Mouse (Mus musculus) limb, embryonic 14.5 days (tissue): ENCODE measurements around the gene Plekhh1. TPM values are rescaled to one million over a fixed set of nuclear protein-coding genes. Genes with fewer than 3 reads are reported as not detected.

Source experiments
- ATAC-seq: fragments of 200-750 bp; cut with Nextera tagmentation; 2 replicates; pipeline ENCODE4 v1.8.0; 2017; ENCODE audit warnings: low read depth, moderate number of reproducible peaks, moderate TSS enrichment; ENCODE audit not compliant: low FRiP score
- DNase-seq: peaks from one replicate; pipeline ENCODE4 v3.0.0-alpha.2; 2015; ENCODE audit warnings: low spot score
- H3K27ac ChIP-seq: fragments of 300-500 bp; sonication (generic); replicated peaks from 2 replicates; pipeline ENCODE4 v1.5.1; 2014; ENCODE audit warnings: low read depth, mild to moderate bottlenecking, low read length, moderate library complexity, mixed read lengths
- H3K27me3 ChIP-seq: fragments of 300-500 bp; sonication (generic); 2 replicates; pipeline ENCODE4 v1.6.1; 2014; ENCODE audit warnings: low read length, mixed read lengths; ENCODE audit not compliant: control insufficient read depth, insufficient read depth
- H3K36me3 ChIP-seq: fragments of 300-500 bp; sonication (generic); 2 replicates; pipeline ENCODE4 v1.6.1; 2014; ENCODE audit warnings: mild to moderate bottlenecking, low read length, moderate library complexity, mixed read lengths; ENCODE audit not compliant: control insufficient read depth, insufficient read depth
- H3K4me1 ChIP-seq: fragments of 300-500 bp; sonication (generic); 2 replicates; pipeline ENCODE4 v1.6.1; 2014; ENCODE audit warnings: antibody characterized with exemption, low read length, mixed read lengths; ENCODE audit not compliant: control insufficient read depth, insufficient read depth
- H3K4me2 ChIP-seq: fragments of 300-500 bp; sonication (generic); replicated peaks from 2 replicates; pipeline ENCODE4 v1.6.1; 2014; ENCODE audit warnings: low read depth, mild to moderate bottlenecking, low read length, moderate library complexity; ENCODE audit not compliant: severe bottlenecking
- H3K4me3 ChIP-seq: fragments of 300-500 bp; sonication (generic); replicated peaks from 2 replicates; pipeline ENCODE4 v1.5.1; 2014; ENCODE audit warnings: low read length
- H3K9ac ChIP-seq: fragments of 300-500 bp; sonication (generic); 2 replicates; pipeline ENCODE4 v1.6.1; 2014; ENCODE audit warnings: mild to moderate bottlenecking, low read depth, low read length, moderate library complexity; ENCODE audit not compliant: severe bottlenecking
- H3K9me3 ChIP-seq: fragments of 300-500 bp; sonication (generic); 2 replicates; pipeline ENCODE4 v1.6.1; 2016; ENCODE audit warnings: low read length; ENCODE audit not compliant: control insufficient read depth
- POLR2A ChIP-seq: fragments of 200-500 bp; IDR thresholded peaks from 2 replicates; pipeline ENCODE4 v1.8.0; 2012; ENCODE audit warnings: inconsistent platforms, mild to moderate bottlenecking, moderate library complexity, borderline replicate concordance; ENCODE audit not compliant: insufficient read depth, insufficient read length; ENCODE audit errors: extremely low read depth
- WGBS: fragments of 180-500 bp; shearing (Covaris S2); extraction: QIAGEN DNeasy Blood & Tissue Kit; methylation state at CpG from one replicate; pipeline ENCODE4 v1.1.7; 2014; 5-methylcytosine and 5-hydroxymethylcytosine counted together
- polyA plus RNA-seq, 2 experiments: library from polyadenylated mRNA; depleted of rRNA in 1 of 2; stranded (reverse) in 1 of 2; unstranded in 1 of 2; fragments of >200 nt; fragmentation: Nextera tagmentation in 1 of 2; extraction: Ambion mirVana in 1 of 2; gene quantifications; 2 replicates each; pipeline versions ENCODE4 v1.2.1 to v1.2.3; 2012 to 2014

The Plekhh1 gene
- polyA plus RNA-seq, 2 experiments: 2.5 to 4.9 TPM

DNA sequence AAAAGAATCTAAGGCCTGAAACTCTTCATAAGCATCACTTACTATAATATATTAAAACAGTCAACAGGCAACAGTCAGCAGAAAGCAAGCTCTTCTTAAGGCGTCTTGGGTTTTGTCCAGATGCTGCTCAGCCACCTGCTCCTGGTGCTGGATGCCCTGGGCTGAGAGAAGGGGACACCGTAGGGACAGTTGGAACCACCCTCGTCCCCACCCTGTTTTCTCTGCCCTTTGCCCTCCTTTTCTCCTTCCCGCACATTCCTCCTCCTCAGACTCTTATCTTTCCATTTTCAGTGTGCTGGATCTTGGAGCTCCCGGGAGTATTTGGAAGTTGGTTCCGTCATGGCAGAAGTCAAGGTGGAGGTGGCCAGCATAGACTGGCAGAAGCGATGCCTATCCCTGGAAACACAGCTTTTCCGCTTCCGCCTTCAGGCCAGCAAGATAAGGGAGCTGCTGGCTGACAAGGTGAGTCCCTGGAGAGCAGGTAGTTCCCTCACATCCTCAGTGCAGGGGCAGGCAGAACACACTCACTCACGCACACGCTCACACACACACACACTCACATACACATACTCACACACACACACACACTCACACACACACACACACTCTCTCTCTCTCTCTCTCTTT is 11.4 kb downstream of the Plekhh1 start:
- no peak for TF ChIP-seq POLR2A
- no peak for ATAC-seq
- 91% methylated on average over 11 of the region's 11 CpGs for WGBS

DNA sequence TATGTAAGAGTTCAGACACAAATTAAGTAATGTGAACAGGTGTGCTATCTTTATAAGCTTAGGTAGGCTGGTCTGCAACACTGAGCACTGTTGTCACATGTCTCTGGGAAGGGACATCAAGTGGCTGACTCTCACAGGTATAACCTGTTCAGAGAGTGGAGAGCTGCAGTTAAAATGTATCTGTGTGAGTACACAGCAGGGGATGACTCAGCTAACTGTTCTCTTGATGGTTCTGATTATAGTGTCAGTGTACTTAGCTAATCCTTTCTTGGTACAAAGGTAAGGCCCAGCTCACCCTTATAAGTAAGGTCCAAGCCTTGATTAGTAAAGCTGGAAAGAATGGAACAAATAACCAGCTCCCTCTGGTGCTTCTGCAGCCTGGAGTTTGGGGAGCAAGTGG is 12.5 kb downstream of the Plekhh1 start:
- TF ChIP-seq POLR2A: no peak
- Histone ChIP-seq H3K36me3 (no peaks in the 10 kb centered on the region), H3K27ac (no peak overlapping the region), H3K4me3 (no peak overlapping the region), H3K9me3 (no peaks in the 10 kb centered on the region), H3K4me2 (no peak overlapping the region), H3K9ac (no peak overlapping the region), H3K27me3 (no peaks in the 10 kb centered on the region), H3K4me1 (peaks cover 5% of the 10 kb centered on the region; the same call in 1 of the 2 replicates)
- ATAC-seq (no peak), DNase-seq (no peak)

More for the DNA sequence above, 11.4 kb downstream of the Plekhh1 start:
- no peaks in the 10 kb centered on the region for H3K9me3 ChIP-seq
- no peaks in the 10 kb centered on the region for H3K36me3 ChIP-seq
- peaks cover 5% of the 10 kb centered on the region; the same call in 1 of the 2 replicates for H3K4me1 ChIP-seq
- no peaks in the 10 kb centered on the region for H3K27me3 ChIP-seq
- no peak overlapping the region for H3K4me3 ChIP-seq
- no peak overlapping the region for H3K4me2 ChIP-seq
- no peak overlapping the region for H3K27ac ChIP-seq
- no peak for DNase-seq
- no peak overlapping the region for H3K9ac ChIP-seq

DNA sequence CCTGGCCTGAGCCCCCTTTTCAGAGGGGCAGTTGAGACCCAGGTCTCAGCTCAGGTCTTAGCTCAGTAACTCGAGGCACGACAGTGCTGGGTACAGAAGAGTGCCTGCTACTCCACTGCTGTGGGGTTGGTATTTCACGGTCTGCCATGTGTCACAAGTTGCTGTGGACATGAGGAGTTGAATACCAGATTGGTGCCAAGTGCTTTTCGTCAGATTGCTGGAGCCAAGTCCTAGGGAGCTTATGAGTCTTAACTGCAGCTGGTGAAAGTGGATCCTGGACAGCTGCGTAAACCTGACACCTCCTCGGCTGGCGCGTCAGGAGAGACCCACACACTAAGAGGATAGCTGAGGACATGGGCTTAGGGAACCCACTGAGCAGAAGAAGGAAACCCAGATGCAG is 15.7 kb downstream of the Plekhh1 start:
- H3K4me1 ChIP-seq: peaks cover 5% of the 10 kb centered on the region; the same call in 1 of the 2 replicates
- no peak overlapping the region for H3K9ac ChIP-seq
- ATAC-seq (peak; percentile 92), DNase-seq (peak; percentile 81)
- H3K9me3 ChIP-seq: no peaks in the 10 kb centered on the region
- no peaks in the 10 kb centered on the region for H3K27me3 ChIP-seq
- WGBS: 55% methylated on average over 8 of the region's 8 CpGs
- TF ChIP-seq POLR2A: no peak
- H3K27ac ChIP-seq: no peak overlapping the region
- H3K4me2 ChIP-seq: no peak overlapping the region
- H3K4me3 ChIP-seq: no peak overlapping the region
- H3K36me3 ChIP-seq: no peaks in the 10 kb centered on the region

DNA sequence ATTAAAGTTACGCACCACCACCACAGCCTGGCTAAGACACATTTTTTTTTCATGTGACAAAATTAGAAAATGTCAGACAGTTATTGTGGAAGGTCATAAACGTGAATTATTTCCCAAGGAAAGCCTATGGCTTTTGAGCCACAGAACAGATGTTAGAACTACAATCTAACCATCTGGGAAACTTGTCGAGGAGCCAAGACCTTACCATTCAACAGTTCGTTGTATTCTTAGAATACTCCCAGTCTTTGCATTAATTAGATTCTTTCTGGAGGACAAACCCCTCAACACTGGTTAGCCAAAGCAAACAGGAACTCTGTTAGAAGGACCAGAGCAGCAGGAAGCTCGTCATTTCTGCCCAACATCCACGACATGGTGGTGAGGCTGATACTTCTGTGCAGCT is 17.2 kb downstream of the Plekhh1 start:
- no peak for TF ChIP-seq POLR2A
- peaks cover 5% of the 10 kb centered on the region; the same call in 1 of the 2 replicates for H3K4me1 ChIP-seq
- DNase-seq (peak; percentile 79), ATAC-seq (no peak)
- 62% methylated on average over 6 of the region's 6 CpGs for WGBS
- H3K9me3 ChIP-seq: no peaks in the 10 kb centered on the region
- H3K4me2 ChIP-seq: no peak overlapping the region
- no peak overlapping the region for H3K9ac ChIP-seq
- H3K27me3 ChIP-seq: no peaks in the 10 kb centered on the region
- H3K36me3 ChIP-seq: no peaks in the 10 kb centered on the region
- H3K27ac ChIP-seq: no peak overlapping the region
- H3K4me3 ChIP-seq: no peak overlapping the region

- peaks cover 5% of the 10 kb centered on the region; the same call in 1 of the 2 replicates for H3K4me1 ChIP-seq
- H3K4me3 ChIP-seq: no peak overlapping the region
- H3K9ac ChIP-seq: no peak overlapping the region
- no peak overlapping the region for H3K4me2 ChIP-seq
- no peaks in the 10 kb centered on the region for H3K9me3 ChIP-seq
- DNase-seq (no peak), ATAC-seq (no peak)
- no peak overlapping the region for H3K27ac ChIP-seq
- H3K36me3 ChIP-seq: no peaks in the 10 kb centered on the region
- no peaks in the 10 kb centered on the region for H3K27me3 ChIP-seq
- TF ChIP-seq POLR2A: no peak
- 88% methylated on average over 7 of the region's 7 CpGs for WGBS
Observed at GRCm38 (mm10) chr12:79047203-79047602, 18.2 kb downstream of the Plekhh1 start.
